Mouse (Mus musculus) left cerebral cortex, postnatal 36 days (tissue): Measurements from ENCODE around the gene Klrd1. TPM values are rescaled to one million over a fixed set of nuclear protein-coding genes. Genes with fewer than 3 reads are reported as not detected.
A peak's percentile ranks its signal among the peaks of the same experiment; 100 is the strongest.
"Not testable (repeated sequence)": the region's sequence is repeated elsewhere in the genome, so short reads cannot be mapped to it uniquely, and the experiment has no call there.

Experiments
- DNase-seq, 2 experiments: peaks; one replicate each; pipeline ENCODE4 v3.0.0; 2021 to 2022; ENCODE audit warnings: low spot score in 2 of 2, mixed read lengths in 1 of 2
- intact Hi-C: fragments of 180-260 bp; cut with DNase I; formaldehyde crosslinking; loops from one replicate; pipeline ENCODE4 v1.15.1; 2025
- total RNA-seq, 2 experiments: library from RNA; stranded (reverse); gene quantifications; 2 replicates each; pipeline ENCODE4 v1.2.3; 2021

Klrd1 gene
- 1 to 10 TPM in 1 of 2 experiments, not detected in 1; 1.1 TPM for total RNA-seq

- DNase-seq, result no peak
Observed at GRCm38 (mm10) chr6:129591508-129591907, at the start of gene Klrd1. Gene Klrd1, plus strand, starts transcription at chr6:129591782.

GRCm38 (mm10) chr6:129541931-129542330, 49.7 kb upstream of the Klrd1 start:
- intact Hi-C loops, result no loop called here
- peak in 1 of 2 experiments; percentile 10 for DNase-seq

More at GRCm38 (mm10) chr6:129591508-129591907, at the start of gene Klrd1:
- intact Hi-C loops, result no loop called here

GRCm38 (mm10) chr6:129542540-129542939, 49.0 kb upstream of the Klrd1 start:
- intact Hi-C loops, result no loop called here

GRCm38 (mm10) chr6:129543709-129544606, 47.6 kb upstream of the Klrd1 start:
- intact Hi-C loops, result no loop called here
- DNase-seq, result peak; percentile 43 to 67

More at GRCm38 (mm10) chr6:129542540-129542939, 49.0 kb upstream of the Klrd1 start:
- DNase-seq, result peak in 1 of 2 experiments; percentile 15

- DNase-seq, result no peak
- intact Hi-C loops, result no loop called here
Observed at GRCm38 (mm10) chr6:129547277-129547676, 44.3 kb upstream of the Klrd1 start.

GRCm38 (mm10) chr6:129548009-129548408, 43.6 kb upstream of the Klrd1 start:
- intact Hi-C loops, result no loop called here
- no peak for DNase-seq

GRCm38 (mm10) chr6:129557298-129558023, 34.1 kb upstream of the Klrd1 start:
- intact Hi-C loops, result loop anchor here (2.0 kb wide), 1 partner anchor 163 kb away; no protein-coding TSS in a partner anchor
- DNase-seq, result no peak

- DNase-seq, result peak; percentile 50 to 69
- intact Hi-C loops, result loop anchor here (2.0 kb wide), 1 partner anchor 164 kb away; no protein-coding TSS in a partner anchor
Observed at GRCm38 (mm10) chr6:129558946-129559640, 32.5 kb upstream of the Klrd1 start.

- DNase-seq, result no peak
- intact Hi-C loops, result loop anchor here (2.0 kb wide), 1 partner anchor 165 kb away; no protein-coding TSS in a partner anchor
Observed at GRCm38 (mm10) chr6:129559641-129560027, 31.9 kb upstream of the Klrd1 start.

GRCm38 (mm10) chr6:129565257-129565656, 26.3 kb upstream of the Klrd1 start:
- intact Hi-C loops, result no loop called here

GRCm38 (mm10) chr6:129575315-129575714, 16.3 kb upstream of the Klrd1 start:
- intact Hi-C loops, result no loop called here
- no peak for DNase-seq

More at GRCm38 (mm10) chr6:129565257-129565656, 26.3 kb upstream of the Klrd1 start:
- no peak for DNase-seq

- intact Hi-C loops, result no loop called here
Observed at GRCm38 (mm10) chr6:129577605-129578004, 14.0 kb upstream of the Klrd1 start, which contains the start of gene Klre1. Gene Klre1, plus strand, starts transcription at chr6:129577905.

GRCm38 (mm10) chr6:129581274-129581673, 10.3 kb upstream of the Klrd1 start:
- intact Hi-C loops, result no loop called here
- DNase-seq, result no peak

More at GRCm38 (mm10) chr6:129577605-129578004, 14.0 kb upstream of the Klrd1 start, which contains the start of gene Klre1:
- no peak for DNase-seq

- no peak for DNase-seq
- intact Hi-C loops, result no loop called here
Observed at GRCm38 (mm10) chr6:129581896-129582295, 9.7 kb upstream of the Klrd1 start.

GRCm38 (mm10) chr6:129583014-129583413, 8.6 kb upstream of the Klrd1 start:
- intact Hi-C loops, result no loop called here
- DNase-seq, result no peak

- intact Hi-C loops, result no loop called here
- DNase-seq, result no peak
Observed at GRCm38 (mm10) chr6:129608372-129608771, 16.8 kb downstream of the Klrd1 start.

GRCm38 (mm10) chr6:129623735-129624134, 32.2 kb downstream of the Klrd1 start, which contains the start of gene Klrk1:
Gene Klrk1, minus strand, starts transcription at chr6:129623864.
- intact Hi-C loops, result no loop called here

GRCm38 (mm10) chr6:129631046-129631445, 39.5 kb downstream of the Klrd1 start:
- intact Hi-C loops, DNase-seq: not testable (repeated sequence)

More at GRCm38 (mm10) chr6:129623735-129624134, 32.2 kb downstream of the Klrd1 start, which contains the start of gene Klrk1:
- no peak for DNase-seq

- DNase-seq, intact Hi-C loops: not testable (repeated sequence)
Observed at GRCm38 (mm10) chr6:129643237-129643636, 51.7 kb downstream of the Klrd1 start, which contains the start of gene Klrc3. Gene Klrc3, minus strand, starts transcription at chr6:129643337.
